Mouse (Mus musculus): ENCODE measurements around the gene Tradd.

Tradd gene

DNA sequence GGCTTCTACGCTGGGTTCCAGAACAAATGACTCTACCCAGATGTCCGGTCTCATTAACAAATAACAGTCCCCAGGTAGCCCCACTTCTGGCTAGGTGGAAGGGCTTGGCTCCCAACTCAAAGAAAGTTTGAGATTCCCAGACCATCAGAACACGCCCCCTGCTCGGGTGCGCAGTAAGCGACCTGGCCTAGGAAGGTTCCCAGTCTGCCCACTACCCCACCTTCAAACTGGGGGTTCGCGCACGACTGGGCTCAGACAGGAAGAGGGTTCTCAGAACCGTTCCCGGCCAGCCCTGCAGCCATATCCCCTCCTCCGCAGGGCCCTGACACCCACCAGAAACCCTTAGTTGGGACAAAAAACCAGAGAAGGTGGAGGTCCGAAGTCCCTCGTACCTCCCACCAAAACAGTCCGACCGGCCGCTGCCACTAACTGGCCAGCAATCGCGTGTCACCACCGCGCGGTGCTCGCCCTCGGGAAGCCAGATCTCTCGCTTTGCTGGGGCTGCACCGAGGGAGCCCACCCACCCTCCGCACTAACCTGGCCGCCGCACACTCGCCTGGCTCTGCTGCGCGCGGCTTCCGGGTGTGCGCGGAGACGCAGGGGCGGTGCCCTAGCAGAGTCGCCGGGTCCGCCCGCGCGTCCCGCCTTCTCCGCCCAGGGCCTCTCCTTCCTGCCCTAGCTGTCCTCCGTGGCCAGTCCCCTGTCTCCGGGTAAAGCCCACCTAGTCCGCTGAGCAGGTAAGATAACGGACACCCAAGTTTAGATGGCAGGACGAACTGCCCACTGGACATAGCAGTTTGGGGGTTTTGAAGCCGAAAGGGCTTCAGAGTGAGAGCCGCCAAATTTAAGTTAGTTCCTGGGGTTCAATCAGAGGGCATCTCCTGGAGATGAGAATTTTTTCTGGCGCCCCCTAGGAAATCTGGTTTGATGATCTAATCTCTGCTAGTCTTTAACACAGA is at the start of gene Tradd, which contains the start of gene Fbxl8:
Tradd (minus strand) TSS at position 586 of the 959 bp plus-strand sequence.
Fbxl8 (plus strand) TSS at position 625 of the 959 bp plus-strand sequence.
- peak; percentile 85 for DNase-seq

GRCm38 (mm10) chr8:105313622-105314402 is 49.4 kb upstream of the Tradd start:
- no peak for DNase-seq

GRCm38 (mm10) chr8:105312891-105313481 is 48.6 kb upstream of the Tradd start:
- DNase-seq: no peak

DNA sequence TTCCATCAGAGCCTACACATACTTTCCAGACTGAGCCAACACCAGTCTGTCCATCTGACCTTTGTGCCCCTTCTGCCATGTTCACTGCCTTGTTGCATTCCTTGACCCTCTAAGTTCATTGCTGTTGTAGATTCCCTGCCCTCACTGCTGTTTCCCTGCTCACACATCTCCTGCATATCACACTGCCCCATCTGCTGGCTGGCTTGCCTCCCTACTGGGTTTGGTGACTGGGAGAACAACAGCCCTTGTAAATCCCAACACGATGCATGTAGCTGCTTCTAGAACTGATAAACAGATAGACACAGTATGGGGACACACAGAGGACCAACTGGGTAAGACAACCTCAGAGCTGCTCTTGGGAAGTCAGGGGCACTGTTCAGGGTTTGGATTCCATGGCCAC is 47.3 kb upstream of the Tradd start:
- DNase-seq: no peak

GRCm38 (mm10) chr8:105310118-105310517 is 45.7 kb upstream of the Tradd start:
- no peak for DNase-seq

- DNase-seq: no peak
These were observed 44.9 kb upstream of the Tradd start for GRCm38 (mm10) chr8:105309142-105309847.

DNA sequence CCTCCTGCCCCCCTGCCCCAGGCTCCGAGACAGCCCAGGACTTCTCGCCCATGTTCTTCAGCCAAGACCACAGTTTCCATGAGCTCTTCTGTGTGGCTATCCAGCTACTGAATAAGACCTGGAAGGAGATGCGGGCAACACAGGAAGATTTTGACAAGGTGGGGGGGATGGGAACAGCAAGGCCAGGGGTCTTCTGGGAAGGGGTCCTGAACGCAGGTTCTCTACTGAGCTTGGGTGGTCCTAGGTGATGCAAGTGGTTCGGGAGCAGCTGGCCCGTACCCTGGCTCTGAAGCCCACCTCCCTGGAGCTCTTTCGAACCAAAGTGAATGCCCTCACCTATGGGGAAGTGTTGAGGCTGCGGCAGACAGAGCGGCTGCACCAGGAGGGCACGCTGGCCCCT is 44.0 kb upstream of the Tradd start:
- DNase-seq: no peak

- DNase-seq: no peak
These were observed 43.3 kb upstream of the Tradd start for GRCm38 (mm10) chr8:105307670-105308069.

DNA sequence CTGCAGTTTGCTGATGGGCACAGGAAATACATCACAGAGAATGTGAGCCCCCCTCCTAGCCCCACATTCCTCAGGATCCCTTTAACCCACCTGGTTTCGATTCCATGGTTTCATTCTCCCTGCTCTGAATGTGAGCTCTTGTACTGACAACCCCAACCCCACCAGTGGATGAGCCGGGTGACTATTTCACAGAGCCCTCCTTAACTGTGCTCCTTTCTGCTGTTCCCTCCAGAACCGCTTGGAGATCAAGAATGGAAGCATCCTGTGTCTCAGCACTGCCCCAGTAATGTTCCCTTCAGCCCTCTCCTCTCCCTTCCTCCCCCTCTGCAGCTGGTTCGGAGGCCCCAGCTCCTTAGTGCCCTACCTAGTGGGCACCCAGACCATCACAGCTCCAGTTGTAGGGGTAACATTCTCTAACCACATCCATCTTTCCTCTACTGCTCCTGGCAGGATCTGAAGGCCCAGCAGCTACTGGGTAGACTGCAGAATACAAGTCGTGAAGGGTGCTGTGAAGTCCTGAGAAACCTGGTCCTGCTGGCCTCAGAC is 41.8 kb upstream of the Tradd start:
- DNase-seq: no peak

GRCm38 (mm10) chr8:105305211-105306145 is 41.1 kb upstream of the Tradd start, which contains the start of gene Elmo3:
Gene Elmo3 (plus strand): TSS chr8:105305601.
- DNase-seq: peak; percentile 90

GRCm38 (mm10) chr8:105304325-105305210 is 40.2 kb upstream of the Tradd start:
- no peak for DNase-seq

GRCm38 (mm10) chr8:105303874-105304273 is 39.5 kb upstream of the Tradd start:
- DNase-seq: no peak

DNA sequence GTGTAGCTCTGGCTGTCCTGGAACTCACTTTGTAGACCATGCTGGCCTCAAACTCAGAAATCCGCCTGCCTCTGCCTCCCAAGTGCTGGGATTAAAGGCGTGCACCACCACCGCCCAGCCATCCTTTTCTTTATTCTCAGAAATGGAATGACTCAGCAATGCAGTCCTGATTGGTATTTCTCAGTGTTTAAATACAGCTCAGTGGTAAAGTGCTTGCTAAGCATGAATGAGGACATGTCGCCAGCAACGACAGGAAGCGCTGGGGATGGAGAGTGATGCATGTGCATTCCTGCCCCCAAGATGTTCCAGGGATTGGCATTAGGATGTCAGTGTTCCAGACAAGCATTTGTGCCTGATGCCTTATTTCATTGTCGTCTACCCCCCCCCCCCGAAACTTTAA is 39.0 kb upstream of the Tradd start:
- DNase-seq: no peak

- no peak for DNase-seq
These were observed 35.6 kb upstream of the Tradd start for GRCm38 (mm10) chr8:105299962-105300361.

DNA sequence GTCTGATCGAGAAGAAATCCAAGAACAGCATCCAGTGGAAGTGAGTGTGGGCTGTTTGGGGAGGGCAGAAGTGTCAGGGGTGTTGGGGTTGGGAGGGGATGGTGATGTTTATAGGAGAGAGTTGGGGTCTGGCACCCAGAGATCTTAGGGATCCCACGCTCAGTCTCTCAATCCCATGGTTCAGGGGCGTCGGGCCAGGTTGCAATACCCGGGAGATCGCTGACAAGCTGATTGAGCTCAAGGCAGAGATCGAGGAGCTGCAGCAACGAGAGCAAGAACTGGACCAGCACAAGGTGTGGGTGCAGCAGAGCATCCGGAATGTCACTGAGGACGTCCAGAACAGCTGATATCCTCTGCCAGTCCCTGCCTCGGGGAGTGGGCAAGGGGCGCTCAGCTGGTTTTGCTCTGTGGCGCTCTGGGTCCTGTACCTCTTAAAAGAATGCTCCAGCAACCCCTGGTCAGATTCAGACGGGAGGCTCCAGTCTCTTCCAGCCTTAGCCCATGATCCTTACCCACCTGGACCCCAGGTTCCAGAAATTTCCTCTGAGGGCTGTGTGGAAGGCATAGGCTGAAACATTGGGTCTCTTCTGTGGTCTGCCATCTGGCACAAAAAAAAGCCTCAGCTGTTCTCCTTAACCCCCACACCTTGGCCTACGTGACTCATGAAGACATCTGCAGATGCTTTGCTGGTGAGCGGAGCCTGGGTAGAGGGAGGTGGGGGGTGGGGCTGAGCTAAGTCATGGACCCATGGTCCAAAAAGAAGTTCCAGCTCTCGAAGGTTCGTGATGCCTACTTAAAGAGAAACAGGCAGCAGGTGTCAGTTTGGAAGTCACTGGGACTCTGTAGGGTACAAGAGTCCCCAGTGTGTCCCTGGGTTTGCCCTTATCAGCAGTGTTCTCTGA is 34.2 kb upstream of the Tradd start:
- no peak for DNase-seq

DNA sequence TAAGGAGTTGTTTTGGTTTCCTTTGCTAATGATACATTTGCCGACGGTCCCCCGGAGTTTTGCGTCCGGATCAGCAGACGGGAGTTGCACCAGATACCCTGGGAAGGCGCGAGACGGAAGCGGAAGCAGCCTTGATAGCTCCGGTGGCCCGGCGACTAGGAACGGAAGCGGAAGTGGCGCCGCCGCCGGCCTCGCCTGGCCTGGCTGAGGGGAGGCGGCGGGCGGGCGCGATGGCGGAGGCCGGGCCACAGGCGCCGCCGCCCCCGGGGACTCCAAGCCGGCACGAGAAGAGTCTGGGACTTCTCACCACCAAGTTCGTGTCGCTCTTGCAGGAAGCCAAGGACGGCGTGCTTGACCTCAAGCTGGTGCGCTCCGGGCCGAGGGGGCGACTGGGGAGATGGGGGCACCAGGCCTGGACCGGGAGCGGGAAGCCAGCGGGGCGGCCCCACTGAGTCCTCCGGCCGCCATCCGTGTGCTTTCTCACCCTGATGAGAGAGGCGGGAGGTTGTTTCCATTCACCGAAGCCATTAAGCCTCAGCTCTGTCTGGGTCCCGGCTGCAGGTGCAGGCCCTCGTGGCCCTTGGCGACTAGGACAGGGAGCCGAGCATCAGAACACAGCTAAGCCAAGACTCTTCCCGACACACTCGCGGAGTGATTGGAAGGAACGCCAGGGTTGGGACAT is 33.2 kb upstream of the Tradd start, which contains the start of gene E2f4:
E2f4 (plus strand) TSS at position 153 of the 682 bp plus-strand sequence.
- DNase-seq: peak; percentile 93

- DNase-seq: peak; percentile 26
These were observed 31.6 kb upstream of the Tradd start, which contains the start of gene Exoc3l for GRCm38 (mm10) chr8:105295895-105296573. Gene Exoc3l (minus strand): TSS chr8:105296101.

Data from kidney, adult 18-20 months (tissue).